Mouse (Mus musculus) frontal cortex, postnatal 36 days (tissue): ENCODE data around the gene Tnrc6b.
"Not testable (repeated sequence)": the region's sequence is repeated elsewhere in the genome, so short reads cannot be mapped to it uniquely, and the experiment has no call there.

ENCODE experiments used
- DNase-seq, 2 experiments: peaks; one replicate each; pipeline ENCODE4 v3.0.0; 2022; ENCODE audit warnings: low spot score in 2 of 2

Tnrc6b gene

GRCm38 (mm10) chr15:80913803-80914202 is 202.7 kb downstream of the Tnrc6b start:
- DNase-seq = no peak

GRCm38 (mm10) chr15:80915850-80916249 is 204.7 kb downstream of the Tnrc6b start:
- DNase-seq = no peak

GRCm38 (mm10) chr15:80916621-80917020 is 205.5 kb downstream of the Tnrc6b start:
- no peak for DNase-seq

- no peak for DNase-seq
These were observed 209.2 kb downstream of the Tnrc6b start for GRCm38 (mm10) chr15:80920346-80920745.

- DNase-seq = no peak
These were observed 210.7 kb downstream of the Tnrc6b start for GRCm38 (mm10) chr15:80921781-80922180.

GRCm38 (mm10) chr15:80924211-80924610 is 213.1 kb downstream of the Tnrc6b start:
- DNase-seq = no peak

- no peak for DNase-seq
These were observed 217.8 kb downstream of the Tnrc6b start for GRCm38 (mm10) chr15:80928811-80929355.

- no peak for DNase-seq
These were observed 219.0 kb downstream of the Tnrc6b start for GRCm38 (mm10) chr15:80930048-80930571.

GRCm38 (mm10) chr15:80930676-80931320 is 219.7 kb downstream of the Tnrc6b start:
- not testable (repeated sequence) for DNase-seq

- DNase-seq = no peak
These were observed 220.3 kb downstream of the Tnrc6b start for GRCm38 (mm10) chr15:80931345-80931960.

GRCm38 (mm10) chr15:80934841-80935240 is 223.7 kb downstream of the Tnrc6b start:
- no peak for DNase-seq

GRCm38 (mm10) chr15:80936686-80937085 is 225.6 kb downstream of the Tnrc6b start:
- DNase-seq = no peak

GRCm38 (mm10) chr15:80938615-80939014 is 227.5 kb downstream of the Tnrc6b start:
- DNase-seq = no peak

- DNase-seq = no peak
These were observed 228.3 kb downstream of the Tnrc6b start for GRCm38 (mm10) chr15:80939401-80939800.

GRCm38 (mm10) chr15:80941468-80942040 is 230.4 kb downstream of the Tnrc6b start:
- no peak for DNase-seq

GRCm38 (mm10) chr15:80945851-80946250 is 234.7 kb downstream of the Tnrc6b start:
- peak in 1 of 2 experiments; percentile 37 for DNase-seq

- peak; percentile 84 to 86 for DNase-seq
These were observed 237.3 kb downstream of the Tnrc6b start, which contains the start of gene Adsl for GRCm38 (mm10) chr15:80948145-80949135. Gene Adsl (plus strand): TSS chr15:80948490.

- no peak for DNase-seq
These were observed 238.3 kb downstream of the Tnrc6b start for GRCm38 (mm10) chr15:80949431-80949830.

GRCm38 (mm10) chr15:80950055-80950454 is 238.9 kb downstream of the Tnrc6b start:
- no peak for DNase-seq

- no peak for DNase-seq
These were observed 242.9 kb downstream of the Tnrc6b start for GRCm38 (mm10) chr15:80953971-80954370.

- DNase-seq = no peak
These were observed 243.7 kb downstream of the Tnrc6b start for GRCm38 (mm10) chr15:80954861-80955260.
